Mouse (Mus musculus) lung, embryonic 16.5 days (tissue): ENCODE measurements around the gene Arsk. TPM values are rescaled to one million over a fixed set of nuclear protein-coding genes. Genes with fewer than 3 reads are reported as not detected.

Source experiments
- ATAC-seq: fragments of 200-750 bp; cut with Nextera tagmentation; 2 replicates; pipeline ENCODE4 v1.8.0; 2017; ENCODE audit warnings: low read depth, mild to moderate bottlenecking, moderate library complexity
- H3K27ac ChIP-seq: fragments of 300-500 bp; sonication (generic); 2 replicates; pipeline ENCODE4 v1.5.1; 2014; ENCODE audit warnings: mild to moderate bottlenecking, control low read depth, low read length
- H3K27me3 ChIP-seq: fragments of 300-500 bp; sonication (generic); 2 replicates; pipeline ENCODE4 v1.6.1; 2014; ENCODE audit warnings: low read depth, low read length, mixed read lengths; ENCODE audit not compliant: control insufficient read depth, insufficient read depth
- H3K36me3 ChIP-seq: fragments of 300-500 bp; sonication (generic); 2 replicates; pipeline ENCODE4 v1.6.1; 2014; ENCODE audit warnings: low read length; ENCODE audit not compliant: control insufficient read depth, insufficient read depth
- H3K4me1 ChIP-seq: fragments of 300-500 bp; sonication (generic); replicated peaks from 2 replicates; pipeline ENCODE4 v1.6.1; 2014; ENCODE audit warnings: low read length, mixed read lengths; ENCODE audit not compliant: control insufficient read depth, insufficient read depth
- H3K4me2 ChIP-seq: fragments of 300-500 bp; sonication (generic); 2 replicates; pipeline ENCODE4 v1.6.1; 2014; ENCODE audit warnings: low read depth, low read length, control low read depth
- H3K4me3 ChIP-seq: fragments of 300-500 bp; sonication (generic); 2 replicates; pipeline ENCODE4 v1.5.1; 2014; ENCODE audit warnings: mild to moderate bottlenecking, low read length, control low read depth
- H3K9ac ChIP-seq: fragments of 300-500 bp; sonication (generic); 2 replicates; pipeline ENCODE4 v1.6.1; 2014; ENCODE audit warnings: low read length, control low read depth
- H3K9me3 ChIP-seq: fragments of 300-500 bp; sonication (generic); 2 replicates; pipeline ENCODE4 v1.6.1; 2016; ENCODE audit warnings: low read length; ENCODE audit not compliant: control insufficient read depth
- WGBS: fragments of 180-500 bp; shearing (Covaris S2); extraction: QIAGEN DNeasy Blood & Tissue Kit; methylation state at CpG from one replicate; pipeline ENCODE4 v1.1.7; 2014; 5-methylcytosine and 5-hydroxymethylcytosine counted together
- polyA plus RNA-seq: library from polyadenylated mRNA; unstranded; fragments of >200 nt; fragmentation: Nextera tagmentation; extraction: Ambion mirVana; gene quantifications from 2 replicates; pipeline ENCODE4 v1.2.1, GENCODE M21; 2015

Gene Arsk
- polyA plus RNA-seq, result 8.3 and 9.2 TPM in 2 replicates

DNA sequence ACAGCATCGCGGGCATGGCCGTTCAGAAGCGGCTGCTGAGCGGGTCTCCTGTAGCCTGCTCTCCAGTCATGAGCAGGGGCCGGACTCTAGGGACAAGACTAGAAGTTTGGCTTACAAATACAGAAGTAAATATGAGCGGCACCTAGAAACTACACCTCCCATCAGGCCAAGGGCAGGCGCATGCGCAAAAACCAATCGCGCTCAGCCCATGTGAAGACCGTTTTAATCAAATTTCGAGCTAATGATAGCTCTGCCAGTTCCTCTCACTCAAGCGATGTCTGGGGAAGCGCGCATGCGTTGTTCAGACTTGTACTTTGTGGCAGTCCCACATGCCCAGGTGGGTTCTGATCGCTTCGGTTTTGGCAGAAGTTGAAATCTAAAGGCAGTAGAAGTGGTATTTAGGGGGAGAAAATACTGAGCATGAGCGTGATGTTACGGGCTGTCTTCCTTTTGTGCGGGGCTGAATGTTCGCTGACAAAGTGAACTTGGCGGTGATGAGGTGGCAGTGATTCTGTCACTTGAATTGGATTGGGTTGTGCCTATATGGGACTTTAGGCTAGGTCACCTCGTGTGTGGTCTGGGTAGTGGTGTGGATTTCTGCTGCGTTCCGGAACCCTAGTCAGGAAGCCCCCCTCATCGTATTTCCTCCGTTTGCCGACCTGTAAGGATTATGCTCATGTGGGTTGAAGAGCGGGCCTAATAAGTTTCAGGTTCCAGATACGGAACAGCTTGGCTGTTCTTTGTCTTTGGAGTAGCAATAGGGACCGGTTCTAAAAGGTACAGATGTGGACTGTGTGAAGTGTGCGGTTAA is at the start of gene Arsk, which contains the start of gene Ttc37:
TSS of gene Arsk (minus strand) at position 168 of the 811 bp plus-strand sequence.
TSS of gene Ttc37 (plus strand) at position 242 of the 811 bp plus-strand sequence.
- H3K4me1 ChIP-seq, result 0 out of 2 replicates have a peak, but pooled peaks cover 4% of the 10 kb centered on the region
- H3K27ac ChIP-seq, result peak within 1 kb of the TSS; percentile 73
- peak within 1 kb of the TSS; percentile 88 for H3K4me3 ChIP-seq
- peak within 1 kb of the TSS; percentile 78 for H3K4me2 ChIP-seq
- peak within 1 kb of the TSS; percentile 85 for H3K9ac ChIP-seq
- H3K9me3 ChIP-seq, result no peaks in the 10 kb centered on the region
- peak; percentile 98 for ATAC-seq
- H3K36me3 ChIP-seq, result no peaks in the 10 kb centered on the region
- under 1% methylated on average over 34 of the region's 34 CpGs for WGBS
- H3K27me3 ChIP-seq, result no peaks in the 10 kb centered on the region

- H3K9ac ChIP-seq, result no peak overlapping the region
- no peaks in the 10 kb centered on the region for H3K27me3 ChIP-seq
- no peaks in the 10 kb centered on the region for H3K9me3 ChIP-seq
- H3K4me3 ChIP-seq, result no peak overlapping the region
- ATAC-seq, result no peak
- 86% methylated on average over 12 of the region's 12 CpGs for WGBS
- peaks cover 16% of the 10 kb centered on the region; the same call in 1 of the 2 replicates for H3K36me3 ChIP-seq
- no peak overlapping the region for H3K4me2 ChIP-seq
- no peak overlapping the region for H3K27ac ChIP-seq
- H3K4me1 ChIP-seq, result no peaks in the 10 kb centered on the region
These were observed 42.8 kb upstream of the Arsk start for GRCm38 (mm10) chr13:76141117-76141808.

DNA sequence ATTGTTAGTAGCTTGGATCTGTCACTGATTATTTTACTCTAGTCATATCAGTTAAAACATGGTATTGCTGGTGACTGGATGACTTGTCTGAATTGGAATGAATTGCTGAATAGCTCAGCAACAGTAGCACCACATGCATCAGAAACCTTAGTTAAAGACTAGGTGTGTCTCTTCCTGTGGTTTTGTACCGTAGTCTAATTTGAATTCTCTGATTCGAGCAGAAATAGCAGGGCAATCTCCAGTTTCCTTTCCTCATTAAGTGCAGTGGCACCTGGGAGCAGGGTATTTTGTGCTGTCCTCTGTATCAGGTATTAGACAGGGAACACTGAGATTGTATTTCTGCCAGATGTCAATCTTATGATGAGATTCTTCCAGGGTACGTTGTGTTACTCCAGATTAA is 40.4 kb upstream of the Arsk start:
- Histone ChIP-seq H3K27me3 (no peaks in the 10 kb centered on the region), H3K4me3 (no peak overlapping the region), H3K4me1 (no peaks in the 10 kb centered on the region), H3K9me3 (no peaks in the 10 kb centered on the region), H3K9ac (no peak overlapping the region), H3K36me3 (peaks cover 9% of the 10 kb centered on the region; the same call in 1 of the 2 replicates), H3K4me2 (no peak overlapping the region), H3K27ac (no peak overlapping the region)
- 89% methylated on average over 3 of the region's 3 CpGs for WGBS
- ATAC-seq, result no peak

DNA sequence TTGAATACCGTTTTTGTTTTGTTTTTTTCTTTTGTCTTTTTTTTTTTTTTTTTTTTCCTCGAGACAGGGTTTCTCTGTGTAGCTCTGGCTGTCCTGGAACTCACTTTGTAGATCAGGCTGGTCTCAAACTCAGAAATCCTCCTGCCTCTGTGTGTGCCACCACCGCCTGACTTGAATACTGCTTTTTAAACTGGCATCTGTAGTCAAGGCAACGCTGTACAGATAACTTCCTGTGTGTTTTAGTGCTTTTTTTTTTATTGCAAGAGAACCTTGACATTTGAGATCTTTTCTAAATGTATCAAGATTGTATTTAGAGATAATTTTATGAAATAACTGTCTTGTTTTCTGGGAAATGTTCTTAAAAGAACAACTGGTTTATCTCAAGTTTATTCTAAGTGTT is 34.0 kb upstream of the Arsk start:
- H3K4me2 ChIP-seq, result no peak overlapping the region
- H3K4me3 ChIP-seq, result no peak overlapping the region
- H3K9ac ChIP-seq, result no peak overlapping the region
- H3K36me3 ChIP-seq, result peaks cover 3% of the 10 kb centered on the region; the same call in 1 of the 2 replicates
- H3K9me3 ChIP-seq, result no peaks in the 10 kb centered on the region
- H3K27ac ChIP-seq, result no peak overlapping the region
- H3K4me1 ChIP-seq, result no peaks in the 10 kb centered on the region
- H3K27me3 ChIP-seq, result no peaks in the 10 kb centered on the region
- WGBS, result 88% methylated on average over 4 of the region's 4 CpGs
- no peak for ATAC-seq

GRCm38 (mm10) chr13:76128799-76129198 is 30.3 kb upstream of the Arsk start:
- no peaks in the 10 kb centered on the region for H3K27me3 ChIP-seq
- no peak overlapping the region for H3K4me2 ChIP-seq
- WGBS, result 89% methylated on average over 4 of the region's 4 CpGs
- no peak overlapping the region for H3K27ac ChIP-seq
- no peaks in the 10 kb centered on the region for H3K9me3 ChIP-seq
- H3K9ac ChIP-seq, result no peak overlapping the region
- no peaks in the 10 kb centered on the region for H3K4me1 ChIP-seq
- H3K36me3 ChIP-seq, result peaks cover 13% of the 10 kb centered on the region
- no peak overlapping the region for H3K4me3 ChIP-seq
- no peak for ATAC-seq

DNA sequence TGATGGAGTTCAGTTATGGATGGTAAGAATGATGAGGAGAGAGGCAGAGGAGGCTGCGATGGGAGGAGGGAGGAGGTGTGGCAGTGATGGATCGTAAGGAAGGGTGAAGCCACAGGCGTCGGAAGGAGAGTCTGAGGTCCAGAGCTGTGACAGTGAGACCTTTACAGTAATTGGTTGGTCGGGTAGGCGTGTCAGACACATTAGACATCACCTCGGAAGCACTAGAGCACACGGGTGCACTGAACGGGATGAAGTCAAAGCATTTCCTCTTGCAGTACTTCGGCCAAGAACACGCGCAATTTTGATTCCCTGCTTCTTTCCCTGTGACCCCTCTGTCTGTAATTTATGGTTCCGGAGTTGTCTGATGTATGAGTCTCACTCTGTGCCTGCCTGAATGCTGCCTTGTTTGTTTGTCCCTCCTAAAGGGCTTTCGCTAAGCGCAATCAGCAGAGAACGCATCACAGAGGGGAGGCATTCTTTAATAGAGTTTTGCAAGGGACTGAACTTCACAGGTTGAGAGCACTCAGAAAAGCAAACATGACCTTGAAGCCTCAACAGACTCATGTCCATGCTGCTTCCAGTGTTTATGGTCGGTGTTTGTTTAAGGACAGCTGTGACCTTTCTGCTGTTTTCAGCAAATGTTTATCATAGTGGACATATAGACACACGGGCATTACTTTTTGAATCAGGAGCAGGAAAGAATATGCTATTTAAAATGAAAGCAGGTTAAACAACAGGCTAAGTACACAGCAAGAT is 10.8 kb upstream of the Arsk start:
- no peak for ATAC-seq
- no peak overlapping the region for H3K27ac ChIP-seq
- no peaks in the 10 kb centered on the region for H3K9me3 ChIP-seq
- WGBS, result 79% methylated on average over 18 of the region's 18 CpGs
- no peak overlapping the region for H3K4me2 ChIP-seq
- H3K4me3 ChIP-seq, result no peak overlapping the region
- peaks cover 5% of the 10 kb centered on the region for H3K36me3 ChIP-seq
- H3K4me1 ChIP-seq, result no peaks in the 10 kb centered on the region
- no peak overlapping the region for H3K9ac ChIP-seq
- no peaks in the 10 kb centered on the region for H3K27me3 ChIP-seq

DNA sequence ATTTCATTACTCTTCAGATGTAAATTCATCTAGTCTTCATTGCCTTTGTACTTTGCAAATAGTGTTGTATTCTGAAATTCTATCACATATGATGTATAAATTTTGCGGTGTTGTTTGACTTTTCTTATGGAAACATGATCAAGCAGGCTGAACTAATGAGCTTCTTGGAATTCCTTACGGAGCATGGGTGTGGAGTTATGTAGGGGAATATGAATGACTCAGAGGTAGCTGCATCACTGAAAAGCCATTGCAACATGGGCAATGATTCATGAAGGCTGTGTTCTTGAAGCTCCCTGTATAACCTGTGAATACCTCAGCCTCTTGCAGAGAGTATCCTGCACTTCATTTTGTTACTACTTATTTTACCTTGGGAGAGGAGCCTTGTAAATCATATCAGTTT is 3.5 kb upstream of the Arsk start:
- no peak for ATAC-seq
- Histone ChIP-seq H3K9me3 (no peaks in the 10 kb centered on the region), H3K9ac (no peak overlapping the region), H3K36me3 (no peaks in the 10 kb centered on the region), H3K4me3 (no peak overlapping the region), H3K4me1 (0 out of 2 replicates have a peak, but pooled peaks cover 4% of the 10 kb centered on the region), H3K4me2 (no peak overlapping the region), H3K27ac (no peak overlapping the region), H3K27me3 (no peaks in the 10 kb centered on the region)
- 93% methylated on average over 2 of the region's 2 CpGs for WGBS

- no peaks in the 10 kb centered on the region for H3K27me3 ChIP-seq
- peak; percentile 83 for ATAC-seq
- H3K27ac ChIP-seq, result peak overlapping the region; percentile 73
- no peaks in the 10 kb centered on the region for H3K9me3 ChIP-seq
- H3K36me3 ChIP-seq, result no peaks in the 10 kb centered on the region
- H3K9ac ChIP-seq, result peak overlapping the region; percentile 85
- 0 out of 2 replicates have a peak, but pooled peaks cover 4% of the 10 kb centered on the region for H3K4me1 ChIP-seq
- 3% methylated on average over 16 of the region's 16 CpGs for WGBS
- H3K4me2 ChIP-seq, result peak overlapping the region; percentile 52
- H3K4me3 ChIP-seq, result peak overlapping the region; percentile 88
These were observed 356 bp downstream of the Arsk start for GRCm38 (mm10) chr13:76098116-76098492.

GRCm38 (mm10) chr13:76074323-76074722 is 24.1 kb downstream of the Arsk start:
- H3K4me3 ChIP-seq, result no peak overlapping the region
- H3K36me3 ChIP-seq, result no peaks in the 10 kb centered on the region
- no peak overlapping the region for H3K9ac ChIP-seq
- H3K4me1 ChIP-seq, result no peaks in the 10 kb centered on the region
- 73% methylated on average over 1 of the region's 1 CpGs for WGBS
- no peaks in the 10 kb centered on the region for H3K27me3 ChIP-seq
- no peak for ATAC-seq
- no peak overlapping the region for H3K27ac ChIP-seq
- no peaks in the 10 kb centered on the region for H3K9me3 ChIP-seq
- H3K4me2 ChIP-seq, result no peak overlapping the region
